Comparison of ENCODE assay signal across 12 mouse cellular contexts in genomic region chr9:69477195-69477823, GRCm38 (mm10). TPM values are rescaled to one million over a fixed set of nuclear protein-coding genes. Genes with fewer than 3 reads are reported as not detected.
A peak's percentile ranks its signal among the peaks of the same experiment; 100 is the strongest.
DNase-seq lines count a peak whose midpoint lies in the region; ATAC-seq and TF ChIP-seq lines count a peak whose summit lies in the region.
"Had no signal": no experiment of that assay in that cellular context is flagged by ENCODE, and none has a peak within 500 bp of the region (broad histone marks: within the 10 kb centered on the region; RNA-seq: fewer than 3 reads in every experiment).

No protein-coding gene starts in this region.

- no peak overlapping the region for H3K4me3 ChIP-seq in testis, adult 2 months (ENCODE audit: control insufficient read depth, low read depth, low read length)
- no peak overlapping the region for H3K4me3 ChIP-seq in intestine, embryonic 15.5 days (replicated peaks)
- no peak overlapping the region for H3K4me3 ChIP-seq in stomach, postnatal 0 days (ENCODE audit: low read depth, low read length)
- no peak overlapping the region for H3K4me3 ChIP-seq in midbrain, embryonic 10.5 days
- H3K4me3 ChIP-seq: liver, embryonic 15.5 days had no signal

- no peaks in the 10 kb centered on the region for H3K9me3 ChIP-seq in intestine, embryonic 15.5 days
- no peaks in the 10 kb centered on the region for H3K9me3 ChIP-seq in stomach, postnatal 0 days (ENCODE audit: control insufficient read depth, low read length)
- no peaks in the 10 kb centered on the region for H3K9me3 ChIP-seq in midbrain, embryonic 10.5 days (replicated peaks)
- H3K9me3 ChIP-seq: liver, embryonic 15.5 days had no signal

- DNase-seq in adrenal gland, adult (ENCODE audit: inconsistent age in 2 of 2, low spot score in 1 of 2) = peak; percentile 62 to 72
- DNase-seq in adrenal gland, postnatal 4 days (ENCODE audit: low spot score in 2 of 2) = no peak
- no peak for DNase-seq in testis, postnatal 10 days (ENCODE audit: low spot score)
- DNase-seq in stomach, postnatal 0 days (ENCODE audit: low spot score) = no peak
- DNase-seq in midbrain, embryonic 10.5 days (ENCODE audit: low spot score) = no peak
- no peak for DNase-seq in ovary, postnatal 14 days (ENCODE audit: low spot score)
- DNase-seq: cerebellum, postnatal 36 days; retina, postnatal 1 day had no signal

- no peak for TF ChIP-seq CTCF in testis, adult 2 months (IDR thresholded peaks at IDR 0.05; ENCODE audit: control insufficient read depth, insufficient read depth, insufficient replicate concordance, low read depth, low read length)
- no peak for TF ChIP-seq CTCF in stomach, postnatal 0 days (IDR thresholded peaks at IDR 0.05; ENCODE audit: low read depth)

- no peak overlapping the region for H3K4me2 ChIP-seq in intestine, embryonic 15.5 days (replicated peaks)
- no peak overlapping the region for H3K4me2 ChIP-seq in stomach, postnatal 0 days (replicated peaks; ENCODE audit: low read depth)
- H3K4me2 ChIP-seq: liver, embryonic 15.5 days had no signal

- H3K4me1 ChIP-seq in testis, adult 2 months (ENCODE audit: control insufficient read depth, insufficient read depth, low read length) = peaks cover under 1% of the 10 kb centered on the region
- H3K4me1 ChIP-seq in intestine, embryonic 15.5 days (replicated peaks) = peaks cover 5% of the 10 kb centered on the region; the same call in 1 of the 2 replicates
- 0 out of 2 replicates have a peak, but pooled peaks cover under 1% of the 10 kb centered on the region for H3K4me1 ChIP-seq in stomach, postnatal 0 days (replicated peaks; ENCODE audit: control insufficient read depth, insufficient read depth)
- H3K4me1 ChIP-seq in midbrain, embryonic 10.5 days = peaks cover 9% of the 10 kb centered on the region
- H3K4me1 ChIP-seq: liver, embryonic 15.5 days had no signal

- no peak for TF ChIP-seq EP300 in stomach, postnatal 0 days (optimal IDR thresholded peaks at IDR 0.05)

- ATAC-seq in intestine, embryonic 15.5 days = 0 out of 2 replicates have a peak, but pooled peaks have one; percentile 23
- peak; percentile 50; the same call in 1 of the 2 replicates for ATAC-seq in stomach, postnatal 0 days (ENCODE audit: low FRiP score, low TSS enrichment)
- ATAC-seq: midbrain, embryonic 16.5 days had no signal

- TF ChIP-seq POLR2A in testis, adult 2 months (IDR thresholded peaks at IDR 0.05; ENCODE audit: control insufficient read depth, low read depth, low read length) = no peak

- no peaks in the 10 kb centered on the region for H3K27me3 ChIP-seq in testis, adult 2 months (ENCODE audit: control insufficient read depth, insufficient read depth, low read length)
- no peaks in the 10 kb centered on the region for H3K27me3 ChIP-seq in intestine, embryonic 15.5 days (replicated peaks)
- no peaks in the 10 kb centered on the region for H3K27me3 ChIP-seq in stomach, postnatal 0 days (ENCODE audit: control insufficient read depth, insufficient read depth, low read length)
- no peaks in the 10 kb centered on the region for H3K27me3 ChIP-seq in midbrain, embryonic 10.5 days (ENCODE audit: low read depth, poor library complexity, severe bottlenecking)
- H3K27me3 ChIP-seq: liver, embryonic 15.5 days had no signal

- H3K36me3 ChIP-seq in testis, adult 2 months (ENCODE audit: control insufficient read depth, insufficient read depth, low read length) = no peaks in the 10 kb centered on the region
- H3K36me3 ChIP-seq in intestine, embryonic 15.5 days = peaks cover 2% of the 10 kb centered on the region; the same call in 1 of the 2 replicates
- peaks cover 10% of the 10 kb centered on the region for H3K36me3 ChIP-seq in stomach, postnatal 0 days (ENCODE audit: control insufficient read depth, insufficient read depth, low read length)
- no peaks in the 10 kb centered on the region for H3K36me3 ChIP-seq in midbrain, embryonic 10.5 days

- peak overlapping the region; percentile 74 for H3K27ac ChIP-seq in testis, adult 2 months (ENCODE audit: control insufficient read depth, insufficient read depth, low read depth, low read length)
- H3K27ac ChIP-seq in intestine, embryonic 15.5 days = no peak overlapping the region
- H3K27ac ChIP-seq in stomach, postnatal 0 days (replicated peaks) = peak overlapping the region; percentile 72
- no peak overlapping the region for H3K27ac ChIP-seq in midbrain, embryonic 10.5 days (replicated peaks)
- H3K27ac ChIP-seq: liver, embryonic 15.5 days had no signal

- no peak overlapping the region for H3K9ac ChIP-seq in intestine, embryonic 15.5 days
- H3K9ac ChIP-seq in stomach, postnatal 0 days (ENCODE audit: low read length) = no peak overlapping the region
- H3K9ac ChIP-seq: liver, embryonic 15.5 days had no signal

- WGBS in intestine, embryonic 15.5 days = 62% methylated on average over 14 of the region's 14 CpGs
- 43% methylated on average over 14 of the region's 14 CpGs for WGBS in stomach, postnatal 0 days
- 81% methylated on average over 14 of the region's 14 CpGs for WGBS in midbrain, embryonic 10.5 days

RNA-seq across cellular contexts. Expression of gene Anxa2, which starts 23.9 kb away (rescaled TPM):
- 100 to 1,000 TPM; 338 to 365 TPM for total RNA-seq in adrenal gland, postnatal 4 days (2021)
- polyA plus RNA-seq in testis, adult 2 months (2012; rRNA removed) = 73.6 and 96.8 TPM in 2 replicates
- polyA plus RNA-seq in intestine, embryonic 15.5 days (2015; fragmentation: Nextera tagmentation; extraction: Ambion mirVana) = 462 and 533 TPM in 2 replicates
- polyA plus RNA-seq in stomach, postnatal 0 days (2015; fragmentation: Nextera tagmentation; extraction: Ambion mirVana) = 634 and 654 TPM in 2 replicates
- polyA plus RNA-seq in midbrain, embryonic 10.5 days (2016; fragmentation: Nextera tagmentation; extraction: Ambion mirVana) = 133 and 178 TPM in 2 replicates

Comparison
In these comparisons a context has a peak if more than half of its experiments do, and no peak if none do; other contexts are left out.
1. DNase-seq: peak in adrenal gland, adult (2 of 2); none in adrenal gland, postnatal 4 days (0 of 2), testis, postnatal 10 days (single experiment), stomach, postnatal 0 days (single experiment), midbrain, embryonic 10.5 days (single experiment) and ovary, postnatal 14 days (single experiment).
2. H3K27ac ChIP-seq: peak in testis, adult 2 months (single experiment) and stomach, postnatal 0 days (single experiment); none in intestine, embryonic 15.5 days (single experiment) and midbrain, embryonic 10.5 days (single experiment).